Mouse (Mus musculus): ENCODE data around the gene Olfr951.

The Olfr951 gene

GRCm38 (mm10) chr9:39387110-39387509 is at the start of gene Olfr951:
Olfr951 (plus strand) TSS chr9:39387410.
- no peak for DNase-seq

GRCm38 (mm10) chr9:39427048-39427447 is 39.8 kb downstream of the Olfr951 start, which contains the start of gene Olfr952:
Olfr952 (minus strand) TSS chr9:39427148.
- DNase-seq, result no peak

Data from right cerebral cortex, adult 18-20 months (tissue).